Mouse (Mus musculus) heart, adult 2 months (tissue): ENCODE measurements around the gene Gm13420. TPM values are rescaled to one million over a fixed set of nuclear protein-coding genes. Genes with fewer than 3 reads are reported as not detected.

Source experiments
- DNase-seq, 2 experiments: peaks; one replicate each; pipeline ENCODE4 v3.0.0; 2021
- H3K27ac ChIP-seq: fragments of 200-600 bp; 2 replicates; pipeline ENCODE4 v1.8.1; 2022
- H3K27me3 ChIP-seq: fragments of 200-500 bp; 2 replicates; pipeline ENCODE4 v1.6.1; 2012; ENCODE audit warnings: mild to moderate bottlenecking, low read length, inconsistent platforms, mixed read lengths; ENCODE audit not compliant: control insufficient read depth, insufficient read depth
- H3K36me3 ChIP-seq: fragments of 200-500 bp; 2 replicates; pipeline ENCODE4 v1.6.1; 2012; ENCODE audit warnings: low read length, inconsistent platforms; ENCODE audit not compliant: control insufficient read depth, insufficient read depth
- H3K4me1 ChIP-seq: fragments of 200-500 bp; 2 replicates; pipeline ENCODE4 v1.6.1; 2011; ENCODE audit warnings: low read length; ENCODE audit not compliant: control insufficient read depth, insufficient read depth
- H3K4me3 ChIP-seq: fragments of 200-600 bp; 2 replicates; pipeline ENCODE4 v1.8.1; 2022
- H3K79me2 ChIP-seq: fragments of 200-500 bp; replicated peaks from 2 replicates; pipeline ENCODE4 v1.6.1; 2012; ENCODE audit warnings: mild to moderate bottlenecking, inconsistent platforms, low read length, moderate library complexity, mixed read lengths; ENCODE audit not compliant: control insufficient read depth, insufficient read depth
- H3K9ac ChIP-seq: fragments of 200-500 bp; 2 replicates; pipeline ENCODE4 v1.6.1; 2012; ENCODE audit warnings: low read depth, mild to moderate bottlenecking, control low read depth, inconsistent platforms, low read length, mixed read lengths
- CTCF ChIP-seq: fragments of 200-600 bp; IDR thresholded peaks from 2 replicates; pipeline ENCODE4 v1.8.1; 2022; ENCODE audit warnings: antibody characterized with exemption, mild to moderate bottlenecking, moderate library complexity
- EP300 ChIP-seq: fragments of 200-500 bp; IDR thresholded peaks from 2 replicates; pipeline ENCODE4 v1.6.1; 2011; ENCODE audit warnings: low read depth, low read length, control low read depth; ENCODE audit not compliant: insufficient read depth
- POLR2A ChIP-seq: fragments of 200-500 bp; IDR thresholded peaks from 2 replicates; pipeline ENCODE4 v1.6.1; 2011; ENCODE audit warnings: mild to moderate bottlenecking, low read depth, low read length, control low read depth; ENCODE audit not compliant: insufficient read depth
- WGBS: fragments of 180-500 bp; shearing (Covaris S2); methylation state at CpG from one replicate; pipeline ENCODE4 v1.1.7; 2018; 5-methylcytosine and 5-hydroxymethylcytosine counted together
- intact Hi-C: fragments of 180-260 bp; cut with DNase I; formaldehyde crosslinking; loops from one replicate; pipeline ENCODE4 v1.15.1; 2025
- polyA plus RNA-seq: library from polyadenylated mRNA; depleted of rRNA; stranded (reverse); fragments of >200 nt; gene quantifications from 2 replicates; pipeline ENCODE4 v1.2.3, GENCODE M21; 2012
- total RNA-seq, 2 experiments: library from RNA; stranded (reverse); gene quantifications; 2 replicates each; pipeline ENCODE4 v1.2.3; 2021

The Gm13420 gene
- total and polyA plus RNA-seq, 3 experiments, result not detected

- H3K27ac ChIP-seq, result no peak overlapping the region
- intact Hi-C loops, result no loop called here
Measured at GRCm38 (mm10) chr2:29755693-29756092, 4.2 kb upstream of the Gm13420 start.

GRCm38 (mm10) chr2:29752397-29752796, 912 bp upstream of the Gm13420 start:
- peaks cover 10% of the 10 kb centered on the region for H3K27me3 ChIP-seq
- no peak overlapping the region for H3K4me3 ChIP-seq
- TF ChIP-seq CTCF (no peak), EP300 (no peak), POLR2A (no peak)
- H3K27ac ChIP-seq, result no peak overlapping the region
- 83% methylated on average over 5 of the region's 5 CpGs for WGBS
- intact Hi-C loops, result no loop called here
- no peak for DNase-seq
- H3K79me2 ChIP-seq, result no peaks in the 10 kb centered on the region
- no peak overlapping the region for H3K9ac ChIP-seq
- H3K4me1 ChIP-seq, result no peaks in the 10 kb centered on the region
- H3K36me3 ChIP-seq, result no peaks in the 10 kb centered on the region

More at GRCm38 (mm10) chr2:29755693-29756092, 4.2 kb upstream of the Gm13420 start:
- no peak overlapping the region for H3K4me3 ChIP-seq
- TF ChIP-seq CTCF, result no peak
- no peak for TF ChIP-seq POLR2A
- no peak for TF ChIP-seq EP300
- H3K27me3 ChIP-seq, result peaks cover 8% of the 10 kb centered on the region
- H3K4me1 ChIP-seq, result no peaks in the 10 kb centered on the region
- H3K36me3 ChIP-seq, result no peaks in the 10 kb centered on the region
- no peak overlapping the region for H3K9ac ChIP-seq
- DNase-seq, result no peak
- H3K79me2 ChIP-seq, result no peaks in the 10 kb centered on the region

GRCm38 (mm10) chr2:29748499-29748898, 3.0 kb downstream of the Gm13420 start:
- Histone ChIP-seq H3K27me3 (peaks cover 15% of the 10 kb centered on the region), H3K4me3 (no peak overlapping the region), H3K79me2 (no peaks in the 10 kb centered on the region), H3K36me3 (no peaks in the 10 kb centered on the region), H3K4me1 (no peaks in the 10 kb centered on the region), H3K27ac (no peak overlapping the region), H3K9ac (no peak overlapping the region)
- TF ChIP-seq CTCF, result no peak
- no peak for TF ChIP-seq EP300
- intact Hi-C loops, result no loop called here
- 76% methylated on average over 4 of the region's 4 CpGs for WGBS
- DNase-seq, result no peak

- Histone ChIP-seq H3K27ac (no peak overlapping the region), H3K4me3 (no peak overlapping the region), H3K4me1 (no peaks in the 10 kb centered on the region), H3K79me2 (no peaks in the 10 kb centered on the region), H3K36me3 (no peaks in the 10 kb centered on the region), H3K27me3 (peaks cover 15% of the 10 kb centered on the region), H3K9ac (no peak overlapping the region)
- WGBS, result 55% methylated on average over 5 of the region's 5 CpGs
- no peak for DNase-seq
- TF ChIP-seq CTCF (peak; percentile 53), EP300 (no peak)
- intact Hi-C loops, result no loop called here
Measured at GRCm38 (mm10) chr2:29747852-29748251, 3.6 kb downstream of the Gm13420 start.

- H3K79me2 ChIP-seq, result no peaks in the 10 kb centered on the region
- H3K27me3 ChIP-seq, result peaks cover 15% of the 10 kb centered on the region
Measured at GRCm38 (mm10) chr2:29747188-29747782, 4.2 kb downstream of the Gm13420 start.

GRCm38 (mm10) chr2:29744256-29744655, 7.2 kb downstream of the Gm13420 start:
- Histone ChIP-seq H3K4me1 (no peaks in the 10 kb centered on the region), H3K9ac (no peak overlapping the region), H3K79me2 (no peaks in the 10 kb centered on the region), H3K4me3 (no peak overlapping the region), H3K27me3 (peaks cover 7% of the 10 kb centered on the region), H3K27ac (no peak overlapping the region), H3K36me3 (no peaks in the 10 kb centered on the region)
- 86% methylated on average over 6 of the region's 6 CpGs for WGBS
- no peak for DNase-seq
- intact Hi-C loops, result no loop called here
- TF ChIP-seq CTCF, result no peak
- TF ChIP-seq EP300, result no peak
- no peak for TF ChIP-seq POLR2A

More at GRCm38 (mm10) chr2:29747188-29747782, 4.2 kb downstream of the Gm13420 start:
- WGBS, result 4% methylated on average over 50 of the region's 50 CpGs
- Histone ChIP-seq H3K27ac (no peak overlapping the region), H3K36me3 (no peaks in the 10 kb centered on the region), H3K4me3 (peak overlapping the region; percentile 12; the same call in 1 of the 2 replicates), H3K4me1 (no peaks in the 10 kb centered on the region), H3K9ac (no peak overlapping the region)
- no peak for TF ChIP-seq EP300
- TF ChIP-seq POLR2A, result no peak
- TF ChIP-seq CTCF, result no peak
- intact Hi-C loops, result no loop called here
- no peak for DNase-seq
